Mouse (Mus musculus) kidney, adult 2 months (tissue): Measurements from ENCODE around the gene Glrx5.

Source experiments
- CTCF ChIP-seq: fragments of 200-500 bp; conservative IDR thresholded peaks from 2 replicates; pipeline ENCODE4 v1.5.1; 2011; ENCODE audit warnings: low read depth, mild to moderate bottlenecking, control low read depth, low read length, moderate library complexity, mixed read lengths; ENCODE audit not compliant: insufficient read depth, insufficient read length
- POLR2A ChIP-seq: fragments of 200-500 bp; IDR thresholded peaks from one replicate; pipeline ENCODE4 v1.6.1; 2011; ENCODE audit warnings: low read depth, low read length, control low read depth

DNA sequence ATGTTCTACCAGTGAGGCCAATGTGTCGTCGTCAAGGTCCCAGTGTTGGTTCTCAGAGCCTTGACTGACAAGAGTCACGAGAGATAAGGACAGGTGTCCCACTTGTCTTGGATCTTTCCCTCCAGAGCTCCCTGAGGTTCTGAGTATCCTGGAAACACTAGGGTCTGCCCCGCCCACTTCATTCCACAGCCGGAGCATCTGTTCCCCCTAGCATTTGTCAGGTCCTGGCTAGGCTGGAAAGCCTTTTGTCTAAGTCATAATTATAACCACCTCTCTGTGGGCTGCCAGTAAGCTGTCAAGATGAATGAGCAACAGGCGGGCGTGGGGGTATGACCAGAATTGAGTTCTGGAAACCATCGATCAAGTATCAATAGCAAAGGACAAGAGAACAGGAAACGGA is 29.3 kb upstream of the Glrx5 start:
- TF ChIP-seq POLR2A (no peak), CTCF (no peak)
